Mouse (Mus musculus) olfactory bulb, adult 2 months (tissue): Measurements from ENCODE around the gene Snrpc.

Source experiments
- CTCF ChIP-seq: fragments of 200-500 bp; IDR thresholded peaks from 2 replicates; pipeline ENCODE4 v1.5.1; 2012; ENCODE audit warnings: low read depth, mild to moderate bottlenecking, low read length, moderate library complexity; ENCODE audit not compliant: insufficient read depth
- POLR2A ChIP-seq: fragments of 200-500 bp; IDR thresholded peaks from 2 replicates; pipeline ENCODE4 v1.6.1; 2012; ENCODE audit warnings: mild to moderate bottlenecking, low read depth, low read length, moderate library complexity; ENCODE audit not compliant: insufficient read depth

GRCm38 (mm10) chr17:27874510-27874909 is 36.6 kb downstream of the Snrpc start:
- TF ChIP-seq POLR2A (no peak), CTCF (no peak)
